22 mouse cellular contexts compared by ENCODE assay signal in the genomic region with DNA sequence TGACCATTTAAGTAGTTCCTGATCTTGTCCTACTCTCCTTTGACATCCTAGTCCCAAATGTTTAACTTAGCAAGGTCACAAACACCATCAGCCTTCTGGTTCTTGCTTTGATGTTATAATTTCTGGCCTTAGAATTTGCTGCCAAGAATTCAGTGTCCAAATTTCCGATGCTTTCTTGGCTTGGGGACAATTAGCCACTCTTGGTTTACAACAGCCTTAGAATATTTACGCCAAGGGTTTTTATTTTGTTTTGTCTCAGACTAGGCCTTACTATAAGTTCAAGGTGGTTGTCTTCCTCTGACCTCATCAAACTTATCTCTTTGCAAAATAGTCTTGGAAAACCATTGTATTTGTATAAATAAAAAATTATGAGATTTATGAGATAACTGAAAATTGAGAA.
A peak's percentile ranks its signal among the peaks of the same experiment; 100 is the strongest.
DNase-seq lines count a peak whose midpoint lies in the region; ATAC-seq and TF ChIP-seq lines count a peak whose summit lies in the region.
"Had no signal": no experiment of that assay in that cellular context is flagged by ENCODE, and none has a peak within 500 bp of the region (broad histone marks: within the 10 kb centered on the region; RNA-seq: fewer than 3 reads in every experiment).

No protein-coding gene starts in this region.

- H3K27ac ChIP-seq in liver, adult 2 months (replicated peaks; ENCODE audit: insufficient read depth, low read depth, low read length): no peak overlapping the region
- no peak overlapping the region for H3K27ac ChIP-seq in lung, embryonic 14.5 days (ENCODE audit: low read depth)
- no peak overlapping the region for H3K27ac ChIP-seq in lung, embryonic 15.5 days
- no peak overlapping the region for H3K27ac ChIP-seq in midbrain, embryonic 11.5 days (ENCODE audit: low read depth, low read length)
- no peak overlapping the region for H3K27ac ChIP-seq in midbrain, embryonic 15.5 days

- no peak for TF ChIP-seq CTCF in liver, adult 2 months (IDR thresholded peaks at IDR 0.05; ENCODE audit: low read depth, low read length)
- no peak for TF ChIP-seq CTCF in lung, embryonic 14.5 days (IDR thresholded peaks at IDR 0.05; ENCODE audit: low read depth)

- H3K9ac ChIP-seq in liver, adult 2 months (ENCODE audit: low read depth, low read length): no peak overlapping the region
- no peak overlapping the region for H3K9ac ChIP-seq in lung, embryonic 14.5 days
- H3K9ac ChIP-seq in lung, embryonic 15.5 days: no peak overlapping the region
- H3K9ac ChIP-seq in midbrain, embryonic 11.5 days (ENCODE audit: low read length): no peak overlapping the region
- no peak overlapping the region for H3K9ac ChIP-seq in midbrain, embryonic 15.5 days

- DNase-seq in liver, adult 2 months (ENCODE audit: extremely low read depth, low read depth, low spot score): peak; percentile 6
- no peak for DNase-seq in liver
- DNase-seq in lung, embryonic 14.5 days: peak; percentile 81
- no peak for DNase-seq in lung, adult 18-20 months
- DNase-seq in lung, postnatal 25 days (ENCODE audit: low spot score): no peak
- DNase-seq in midbrain, embryonic 11.5 days (ENCODE audit: low spot score, missing footprints): peak; percentile 60
- DNase-seq: adrenal gland, adult 2 months; adrenal gland, adult 8-10 months; adrenal gland, postnatal 10 days; adrenal gland, postnatal 14 days; adrenal gland, postnatal 25 days; adrenal gland, postnatal 36 days; B cell, adult 2 months; cerebellum, adult 11 months; cerebellum, adult 11-12 months had no signal

- no peak overlapping the region for H3K4me3 ChIP-seq in liver, adult 2 months (ENCODE audit: insufficient read depth, low read depth, low read length)
- H3K4me3 ChIP-seq in lung, embryonic 14.5 days (ENCODE audit: low read depth, low read length): no peak overlapping the region
- H3K4me3 ChIP-seq in lung, embryonic 15.5 days: no peak overlapping the region
- no peak overlapping the region for H3K4me3 ChIP-seq in midbrain, embryonic 11.5 days (ENCODE audit: low read depth, low read length)
- no peak overlapping the region for H3K4me3 ChIP-seq in midbrain, embryonic 15.5 days

- no peaks in the 10 kb centered on the region for H3K79me2 ChIP-seq in liver, adult 2 months (ENCODE audit: control insufficient read depth, insufficient read depth, low read length)

- H3K27me3 ChIP-seq in liver, adult 2 months (ENCODE audit: control insufficient read depth, insufficient read depth, low read length): no peaks in the 10 kb centered on the region
- H3K27me3 ChIP-seq in lung, embryonic 14.5 days (ENCODE audit: insufficient read depth, low read length): no peaks in the 10 kb centered on the region
- no peaks in the 10 kb centered on the region for H3K27me3 ChIP-seq in lung, embryonic 15.5 days
- H3K27me3 ChIP-seq in midbrain, embryonic 11.5 days (ENCODE audit: control insufficient read depth, insufficient read depth, low read length): no peaks in the 10 kb centered on the region
- no peaks in the 10 kb centered on the region for H3K27me3 ChIP-seq in midbrain, embryonic 15.5 days (replicated peaks)
- H3K27me3 ChIP-seq: CH12.LX had no signal

- no peaks in the 10 kb centered on the region for H3K36me3 ChIP-seq in liver, adult 2 months (ENCODE audit: control insufficient read depth, insufficient read depth, low read length)
- H3K36me3 ChIP-seq in lung, embryonic 14.5 days (ENCODE audit: insufficient read depth): no peaks in the 10 kb centered on the region
- H3K36me3 ChIP-seq in lung, embryonic 15.5 days: no peaks in the 10 kb centered on the region
- no peaks in the 10 kb centered on the region for H3K36me3 ChIP-seq in midbrain, embryonic 11.5 days (ENCODE audit: control insufficient read depth, insufficient read depth, low read length)
- H3K36me3 ChIP-seq in midbrain, embryonic 15.5 days (replicated peaks): no peaks in the 10 kb centered on the region
- H3K36me3 ChIP-seq: G1E had no signal

- ATAC-seq in lung, embryonic 14.5 days (ENCODE audit: insufficient read depth): peak; percentile 44; the same call in 1 of the 2 replicates
- peak; percentile 65; the same call in 1 of the 2 replicates for ATAC-seq in lung, embryonic 15.5 days (ENCODE audit: borderline replicate concordance, extremely low read depth, low FRiP score, low TSS enrichment)
- no peak for ATAC-seq in midbrain, embryonic 11.5 days (ENCODE audit: low FRiP score)
- no peak for ATAC-seq in midbrain, embryonic 15.5 days (replicated peaks)
- ATAC-seq: activated CD4-positive, CD25-positive, alpha-beta regulatory T cell, adult 4 months; CD4-positive, CD25-positive, alpha-beta regulatory T cell, adult 4 months; Patski had no signal

- H3K4me1 ChIP-seq in liver, adult 2 months (ENCODE audit: control insufficient read depth, insufficient read depth, low read length): no peaks in the 10 kb centered on the region
- no peaks in the 10 kb centered on the region for H3K4me1 ChIP-seq in lung, embryonic 14.5 days (ENCODE audit: insufficient read depth)
- no peaks in the 10 kb centered on the region for H3K4me1 ChIP-seq in lung, embryonic 15.5 days
- no peaks in the 10 kb centered on the region for H3K4me1 ChIP-seq in midbrain, embryonic 11.5 days (ENCODE audit: control insufficient read depth, insufficient read depth, low read length)
- H3K4me1 ChIP-seq in midbrain, embryonic 15.5 days: no peaks in the 10 kb centered on the region

- WGBS in liver, adult 2 months: 45% methylated on average over 2 of the region's 2 CpGs
- WGBS in lung, embryonic 14.5 days: 43% methylated on average over 2 of the region's 2 CpGs
- WGBS in lung, embryonic 15.5 days: 47% methylated on average over 2 of the region's 2 CpGs
- 87% methylated on average over 2 of the region's 2 CpGs for WGBS in midbrain, embryonic 11.5 days
- 88% methylated on average over 2 of the region's 2 CpGs for WGBS in midbrain, embryonic 15.5 days

- H3K9me3 ChIP-seq in lung, embryonic 14.5 days (ENCODE audit: low read depth, low read length): no peaks in the 10 kb centered on the region
- H3K9me3 ChIP-seq in lung, embryonic 15.5 days: no peaks in the 10 kb centered on the region
- H3K9me3 ChIP-seq in midbrain, embryonic 11.5 days (ENCODE audit: control insufficient read depth, low read length): no peaks in the 10 kb centered on the region
- no peaks in the 10 kb centered on the region for H3K9me3 ChIP-seq in midbrain, embryonic 15.5 days
- H3K9me3 ChIP-seq: G1E had no signal

- TF ChIP-seq POLR2A in liver, adult 2 months (IDR thresholded peaks at IDR 0.05; ENCODE audit: extremely low read depth, insufficient read depth, low read length): no peak

- no peak overlapping the region for H3K4me2 ChIP-seq in lung, embryonic 14.5 days
- no peak overlapping the region for H3K4me2 ChIP-seq in lung, embryonic 15.5 days
- no peak overlapping the region for H3K4me2 ChIP-seq in midbrain, embryonic 11.5 days
- no peak overlapping the region for H3K4me2 ChIP-seq in midbrain, embryonic 15.5 days

Comparison
In these comparisons a context has a peak if more than half of its experiments do, and no peak if none do; other contexts are left out.
1. DNase-seq: peak in liver, adult 2 months (single experiment), lung, embryonic 14.5 days (single experiment) and midbrain, embryonic 11.5 days (single experiment); none in liver (single experiment), lung, adult 18-20 months (0 of 2) and lung, postnatal 25 days (single experiment).
2. ATAC-seq: peak in lung, embryonic 14.5 days (single experiment) and lung, embryonic 15.5 days (single experiment); none in midbrain, embryonic 11.5 days (single experiment) and midbrain, embryonic 15.5 days (single experiment).